Mouse (Mus musculus): Measurements from ENCODE around the gene Ulk4. TPM values are rescaled to one million over a fixed set of nuclear protein-coding genes. Genes with fewer than 3 reads are reported as not detected.
"Not testable (repeated sequence)": the region's sequence is repeated elsewhere in the genome, so short reads cannot be mapped to it uniquely, and the experiment has no call there.

The Ulk4 gene
- polyA plus RNA-seq, 2 experiments from 2014 or later = 0.25 to 2.8 TPM

DNA sequence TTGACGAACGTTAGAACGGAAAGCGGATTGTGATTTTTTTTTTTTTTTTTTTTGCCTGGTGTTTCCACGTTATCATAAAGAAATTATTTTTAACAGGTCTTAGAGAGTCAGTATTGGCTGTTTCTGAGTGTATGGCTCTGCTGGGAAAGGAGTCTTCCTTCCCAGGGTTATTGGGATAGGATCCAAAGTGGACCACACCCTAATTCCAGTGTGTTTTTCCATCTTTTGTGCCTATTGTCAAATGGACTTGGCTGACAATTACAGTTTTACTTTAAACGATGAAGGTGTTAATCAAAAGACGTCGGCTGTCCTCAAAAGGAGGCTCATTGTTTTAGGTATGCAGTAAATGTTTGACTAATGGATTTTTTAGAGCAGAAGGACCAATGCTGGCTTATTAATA, 346.2 kb downstream of the Ulk4 start:
- no peak for ATAC-seq

DNA sequence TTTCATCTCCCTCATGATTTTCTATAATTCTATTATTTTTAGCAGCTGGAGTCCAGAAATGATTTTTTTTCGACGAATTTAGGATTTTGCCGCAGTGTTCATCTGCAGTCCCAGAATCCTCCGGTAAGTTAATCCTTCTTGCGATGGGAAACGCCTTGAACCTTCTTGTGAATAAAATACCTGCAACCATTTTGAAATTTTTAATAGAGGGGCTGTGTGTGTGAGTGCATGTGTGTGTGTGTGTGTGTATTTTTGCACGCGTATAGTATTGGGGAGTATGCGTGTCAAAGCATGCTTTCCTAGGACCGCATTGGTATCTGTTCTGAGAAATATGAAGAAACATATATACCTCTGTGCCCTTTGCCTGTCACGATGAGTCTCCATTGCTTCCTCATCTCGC, 347.0 kb downstream of the Ulk4 start:
- ATAC-seq = no peak

DNA sequence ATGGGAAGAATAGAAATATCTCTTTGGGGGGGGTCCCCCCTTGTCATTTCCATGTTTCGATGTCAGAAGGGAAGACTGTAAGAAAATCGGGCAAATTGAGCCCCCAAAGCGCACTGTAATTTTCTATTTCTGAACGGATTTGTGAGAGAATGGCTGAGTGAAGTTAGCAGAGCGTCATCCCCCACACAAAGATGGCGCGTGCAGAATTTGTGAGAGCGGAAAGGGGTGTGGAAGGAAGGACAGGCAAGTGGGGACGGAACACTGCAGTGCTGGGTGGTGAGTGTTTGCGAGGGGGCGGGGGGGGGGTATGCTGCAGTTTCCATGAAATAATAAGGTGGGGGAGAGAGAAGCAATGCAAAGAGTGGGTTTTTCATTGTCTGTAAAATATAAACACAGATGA, 347.9 kb downstream of the Ulk4 start, which contains the start of gene Ctnnb1:
Gene Ctnnb1, plus strand, starts transcription at position 136 of the 400 bp plus-strand sequence.
- ATAC-seq = no peak

DNA sequence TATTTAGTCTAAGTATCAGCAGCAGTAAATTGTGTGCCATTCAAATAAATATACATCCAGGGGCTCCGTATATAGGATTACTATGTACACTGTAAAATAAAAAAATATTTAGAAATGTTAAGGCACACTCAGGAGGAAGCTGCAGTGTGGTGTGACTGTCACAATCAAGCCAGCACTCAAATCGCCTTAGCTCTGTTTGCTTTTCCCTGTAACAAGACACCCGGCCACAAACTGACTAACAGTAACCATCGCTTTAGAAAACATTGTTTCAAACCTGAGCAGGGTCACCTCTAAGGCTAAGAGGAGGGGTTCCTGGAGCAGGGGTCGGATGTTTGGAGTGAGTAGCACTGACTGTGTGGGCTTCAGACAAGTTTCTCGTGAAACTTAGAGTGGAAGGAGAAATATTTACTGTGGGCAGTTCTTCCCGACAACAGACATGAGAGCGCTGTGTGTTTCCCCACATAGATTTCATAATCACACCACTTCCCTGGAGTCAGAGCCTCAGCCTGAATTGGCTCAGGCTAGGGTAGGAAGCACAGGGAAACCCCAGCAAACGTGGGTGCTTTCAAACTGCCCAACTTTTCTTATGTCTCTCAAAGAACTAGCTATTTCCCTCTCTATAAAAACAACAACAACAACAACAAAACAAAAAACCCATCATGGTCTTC, 349.9 kb downstream of the Ulk4 start:
- ATAC-seq = no peak

DNA sequence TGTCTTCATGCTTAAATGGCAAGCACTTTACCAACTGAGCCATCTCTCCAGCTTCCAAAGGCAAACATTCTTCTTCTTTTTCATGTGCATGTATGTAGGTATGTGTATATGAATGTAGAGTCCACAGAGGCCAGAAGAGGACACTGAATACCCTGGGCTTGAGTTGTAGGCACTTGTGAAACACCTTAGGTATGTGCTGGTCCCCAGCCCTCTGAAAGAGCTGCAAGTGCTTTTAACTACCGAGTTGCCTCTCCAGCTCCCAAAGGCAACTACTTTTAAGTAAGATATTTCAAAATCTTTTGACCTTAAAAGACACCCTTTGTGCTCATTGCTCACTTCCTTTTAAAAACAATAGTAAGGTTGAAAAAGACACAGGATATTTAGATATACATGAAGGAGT, 350.9 kb downstream of the Ulk4 start:
- no peak for ATAC-seq

DNA sequence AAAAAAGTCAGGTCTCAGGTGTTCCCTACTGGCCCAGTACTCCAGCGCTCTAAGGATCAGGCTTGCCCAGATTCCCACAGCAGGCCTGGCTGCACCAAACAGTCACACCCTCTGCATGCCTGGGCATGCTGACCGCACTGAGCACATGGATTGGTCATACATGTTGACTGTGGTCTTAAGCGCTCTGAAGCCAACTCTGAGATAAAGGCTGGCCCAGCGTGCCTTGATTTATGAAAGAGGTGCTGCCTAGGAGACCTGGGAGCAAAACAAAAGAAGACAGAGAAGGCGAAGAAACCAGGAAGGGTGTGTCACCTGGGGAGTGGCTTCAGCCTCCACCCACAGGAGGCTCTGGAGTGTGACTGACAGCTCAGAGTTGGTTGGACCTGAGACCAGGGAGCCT, 357.9 kb downstream of the Ulk4 start:
- ATAC-seq = no peak

DNA sequence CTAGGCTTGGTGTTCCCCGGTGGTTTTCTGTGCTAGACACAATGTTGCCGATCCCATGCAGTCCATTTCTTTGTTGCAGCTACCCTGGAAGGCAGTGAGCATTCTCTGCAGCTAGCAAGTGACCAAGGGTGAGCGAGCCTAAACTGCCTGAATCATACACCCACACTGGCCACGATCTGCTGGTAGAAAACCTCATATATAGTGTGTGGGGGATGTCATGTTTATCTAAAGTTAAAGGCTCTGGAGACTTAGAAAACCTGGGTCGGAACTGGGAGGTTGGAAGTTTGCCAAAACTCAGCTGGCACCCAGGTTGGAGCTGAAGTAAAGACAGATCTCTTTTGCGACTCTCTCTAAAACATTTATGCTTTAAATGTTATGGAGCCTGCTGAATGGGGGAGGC, 358.4 kb downstream of the Ulk4 start:
- ATAC-seq = no peak

DNA sequence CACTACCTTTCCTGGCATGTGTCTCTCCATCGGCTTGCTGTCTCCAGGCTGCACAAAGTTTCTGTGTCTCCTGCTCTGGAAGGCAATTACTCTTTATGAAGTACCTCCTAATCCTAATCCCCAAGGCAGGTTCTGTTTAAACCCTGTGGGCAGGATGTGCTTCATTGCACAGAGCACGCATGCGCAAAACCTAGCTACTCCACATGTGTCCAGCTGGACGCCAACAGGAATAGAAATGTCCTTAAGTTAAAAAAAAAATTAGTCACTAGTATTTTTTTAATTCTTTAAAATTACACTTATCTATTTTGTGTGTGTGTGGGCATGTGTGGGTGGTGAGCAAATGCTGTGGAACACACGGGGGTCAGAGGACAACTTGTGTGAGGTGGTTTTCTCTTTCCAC, 358.8 kb downstream of the Ulk4 start:
- no peak for ATAC-seq

DNA sequence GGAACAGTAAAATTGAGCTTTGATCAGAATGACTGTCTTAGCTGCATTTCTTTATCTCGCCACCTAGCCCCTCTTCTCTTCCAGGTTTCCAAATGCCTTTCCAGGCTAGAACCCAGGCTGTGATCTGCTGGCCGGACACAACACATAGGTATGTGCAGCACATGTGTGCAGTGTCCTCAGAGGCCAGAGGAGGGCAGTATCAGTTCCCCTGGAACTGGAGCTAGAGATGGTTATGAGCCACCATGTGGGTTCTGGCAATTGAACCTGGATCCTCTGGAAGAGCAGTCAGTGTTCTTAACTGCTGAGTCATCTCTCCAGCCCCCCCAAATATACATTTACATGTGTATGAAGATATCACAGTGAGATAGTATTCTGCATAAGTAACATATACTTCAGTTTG, 359.4 kb downstream of the Ulk4 start:
- ATAC-seq = not testable (repeated sequence)

DNA sequence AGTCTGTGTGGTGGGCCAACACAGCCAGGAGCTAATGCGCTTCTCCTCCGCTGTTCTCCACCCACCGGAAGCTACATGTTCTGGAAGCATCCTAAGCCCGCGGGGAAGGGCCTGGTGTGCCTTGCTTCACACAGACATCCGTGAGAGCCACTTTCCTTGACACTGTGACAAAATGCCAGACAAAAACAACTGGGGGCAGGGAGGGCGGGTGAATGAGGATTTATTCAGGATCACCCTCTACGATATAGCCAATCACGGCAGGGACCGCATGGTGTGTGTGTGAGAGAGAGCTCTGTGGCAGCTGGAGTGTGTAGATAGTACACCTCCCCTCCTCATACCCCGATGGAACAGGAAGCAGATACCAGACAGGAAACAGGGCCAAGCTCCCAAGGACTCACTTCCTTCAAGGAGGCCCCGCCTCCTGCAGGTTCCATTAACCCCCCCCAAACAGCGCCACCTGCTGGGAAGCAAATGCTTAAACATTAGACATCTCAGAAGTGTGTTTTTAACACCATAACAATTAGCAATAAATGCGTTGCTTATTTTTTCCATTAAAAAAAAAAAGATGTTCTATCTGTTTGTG, 362.0 kb downstream of the Ulk4 start:
- peak; percentile 69 for ATAC-seq

DNA sequence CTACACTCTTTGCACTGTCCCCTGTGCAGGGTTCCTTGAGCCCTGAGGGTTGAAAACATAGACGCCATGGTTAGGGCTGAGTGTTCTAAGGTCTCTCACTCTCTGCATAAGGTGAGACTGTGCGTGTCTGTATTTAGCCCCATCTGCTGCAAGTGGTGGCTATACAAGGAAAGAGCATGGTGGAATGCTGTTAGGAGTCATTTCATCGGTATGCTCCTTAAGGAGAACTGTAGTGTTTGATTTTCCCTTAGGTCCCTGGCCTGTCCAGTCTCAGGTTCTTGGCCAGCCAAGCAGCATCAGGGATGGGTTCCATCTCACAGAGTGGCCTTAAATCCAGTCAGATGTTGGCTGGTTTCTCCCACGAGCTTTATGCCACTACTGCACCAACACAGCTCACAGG, 362.6 kb downstream of the Ulk4 start:
- ATAC-seq = no peak

DNA sequence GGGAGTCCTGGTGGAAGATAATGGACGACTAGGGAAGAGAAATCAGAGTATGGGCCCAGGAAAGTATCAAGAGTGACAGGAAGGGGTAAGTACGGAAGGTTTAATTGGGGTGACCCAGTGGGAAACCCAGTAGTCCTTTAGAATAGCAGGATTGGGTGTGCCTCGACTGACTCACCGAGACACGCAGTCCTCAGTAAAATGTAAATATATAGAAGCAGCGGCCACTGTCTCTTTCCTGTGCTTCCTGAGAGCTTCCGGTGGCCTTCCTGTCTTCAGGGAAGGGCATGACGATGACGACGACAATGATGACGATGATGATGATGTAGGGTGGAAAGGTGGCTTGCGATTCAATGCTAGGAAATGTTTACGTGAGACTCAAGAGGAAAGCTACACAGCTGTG, 363.8 kb downstream of the Ulk4 start:
- ATAC-seq = no peak

DNA sequence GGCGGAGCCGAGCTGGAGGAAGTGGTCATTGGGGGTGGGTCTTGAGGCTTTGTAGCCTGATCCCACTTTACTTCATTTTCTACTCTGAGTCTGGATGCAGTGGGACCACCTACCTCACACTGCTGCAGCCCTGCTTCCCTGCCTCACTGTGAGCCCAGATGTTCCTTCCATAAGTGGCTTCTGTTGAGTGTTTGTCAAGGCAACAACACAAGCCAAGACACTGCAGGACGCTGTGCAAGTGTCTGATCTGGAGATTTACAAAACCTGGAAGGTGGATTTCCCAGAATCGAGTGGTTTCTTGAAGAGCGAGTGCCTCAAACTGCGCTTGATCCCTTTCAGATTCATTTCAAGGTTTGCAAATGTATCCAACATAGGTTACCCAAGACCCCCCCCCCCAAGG, 368.5 kb downstream of the Ulk4 start:
- ATAC-seq = no peak

Other genes starting within 250 kb of the Ulk4 start
- gene Trak1, start 20.3 kb upstream of the Ulk4 start, polyA plus RNA-seq (2017; shearing (Covaris generic)) = 10 to 100 TPM in 1 of 2 experiments, 1 to 10 TPM in 1; 9.4 to 11.2 TPM
- not detected for gene Cck, start 218.5 kb upstream of the Ulk4 start, polyA plus RNA-seq (2017; shearing (Covaris generic))